Mouse (Mus musculus) C2C12 (cell line): Measurements from ENCODE around the gene Tle2. TPM values are rescaled to one million over a fixed set of nuclear protein-coding genes. Genes with fewer than 3 reads are reported as not detected.
A peak's percentile ranks its signal among the peaks of the same experiment; 100 is the strongest.

Source experiments
- H3K27me3 ChIP-seq: one replicate; pipeline ENCODE4 v1.6.1; 2011; ENCODE audit not compliant: control insufficient read depth, insufficient read depth, insufficient read length
- H3K36me3 ChIP-seq: one replicate; pipeline ENCODE4 v1.6.1; 2011; ENCODE audit not compliant: control insufficient read depth, insufficient read depth
- H3K4me3 ChIP-seq: one replicate; pipeline ENCODE4 v1.5.1; 2011; ENCODE audit warnings: mild to moderate bottlenecking, control low read depth; ENCODE audit not compliant: poor library complexity, insufficient read depth, severe bottlenecking
- H3K79me2 ChIP-seq: one replicate; pipeline ENCODE4 v1.6.1; 2011; ENCODE audit not compliant: control insufficient read depth, insufficient read depth
- H3K79me3 ChIP-seq: one replicate; pipeline ENCODE4 v1.6.1; 2011; ENCODE audit warnings: low read depth, control low read depth
- H3ac ChIP-seq: one replicate; pipeline ENCODE3; 2011; ENCODE audit warnings: low read depth; ENCODE audit not compliant: control insufficient read depth, insufficient read length
- CEBPB ChIP-seq: IDR thresholded peaks from one replicate; pipeline ENCODE4 v1.6.1; 2011; ENCODE audit warnings: low read depth, mild to moderate bottlenecking, control low read depth, moderate library complexity
- CTCF ChIP-seq: IDR thresholded peaks from one replicate; pipeline ENCODE4 v1.5.1; 2011; ENCODE audit not compliant: control insufficient read depth, insufficient read depth, insufficient read length
- FOSL1 ChIP-seq: IDR thresholded peaks from one replicate; pipeline ENCODE4 v1.8.0; 2011; ENCODE audit warnings: mild to moderate bottlenecking, low read length; ENCODE audit not compliant: poor library complexity, insufficient read depth, severe bottlenecking
- MAX ChIP-seq: IDR thresholded peaks from one replicate; pipeline ENCODE4 v1.6.1; 2011; ENCODE audit warnings: mild to moderate bottlenecking, control low read depth
- MYOD1 ChIP-seq: IDR thresholded peaks from one replicate; pipeline ENCODE4 v1.6.1; 2011; ENCODE audit warnings: low read depth; ENCODE audit not compliant: control insufficient read depth, insufficient read length
- MYOG ChIP-seq: IDR thresholded peaks from one replicate; pipeline ENCODE4 v1.6.1; 2011; ENCODE audit not compliant: control insufficient read depth, insufficient read length; ENCODE audit errors: extremely low read depth
- USF1 ChIP-seq: IDR thresholded peaks from one replicate; pipeline ENCODE4 v1.6.1; 2011; ENCODE audit warnings: low read depth, mild to moderate bottlenecking, control low read depth, moderate library complexity
- long read RNA-seq, 2 experiments: library from polyadenylated mRNA; unstranded; transcript quantifications; one replicate each; pipeline ENCODE4 v2.0.0; 2019 to 2020
- polyA plus RNA-seq: library from polyadenylated mRNA; unstranded; fragments of >200 nt; fragmentation: generic; extraction: Trizol; gene quantifications from one replicate; pipeline ENCODE4 v1.2.1, GENCODE M21; 2012; ENCODE audit warnings: missing spikeins

The Tle2 gene
- polyA plus RNA-seq = 7.1 TPM
- long read RNA-seq, experiment 1, partial matches to known transcripts = 2 of 12 reads
- long read RNA-seq, experiment 1, other reads (novel, unspliced or antisense) = 8 of 12 reads
- long read RNA-seq, experiment 2, partial matches to known transcripts = 0 of 22 reads
- long read RNA-seq, experiment 2, other reads (novel, unspliced or antisense) = 22 of 22 reads

DNA sequence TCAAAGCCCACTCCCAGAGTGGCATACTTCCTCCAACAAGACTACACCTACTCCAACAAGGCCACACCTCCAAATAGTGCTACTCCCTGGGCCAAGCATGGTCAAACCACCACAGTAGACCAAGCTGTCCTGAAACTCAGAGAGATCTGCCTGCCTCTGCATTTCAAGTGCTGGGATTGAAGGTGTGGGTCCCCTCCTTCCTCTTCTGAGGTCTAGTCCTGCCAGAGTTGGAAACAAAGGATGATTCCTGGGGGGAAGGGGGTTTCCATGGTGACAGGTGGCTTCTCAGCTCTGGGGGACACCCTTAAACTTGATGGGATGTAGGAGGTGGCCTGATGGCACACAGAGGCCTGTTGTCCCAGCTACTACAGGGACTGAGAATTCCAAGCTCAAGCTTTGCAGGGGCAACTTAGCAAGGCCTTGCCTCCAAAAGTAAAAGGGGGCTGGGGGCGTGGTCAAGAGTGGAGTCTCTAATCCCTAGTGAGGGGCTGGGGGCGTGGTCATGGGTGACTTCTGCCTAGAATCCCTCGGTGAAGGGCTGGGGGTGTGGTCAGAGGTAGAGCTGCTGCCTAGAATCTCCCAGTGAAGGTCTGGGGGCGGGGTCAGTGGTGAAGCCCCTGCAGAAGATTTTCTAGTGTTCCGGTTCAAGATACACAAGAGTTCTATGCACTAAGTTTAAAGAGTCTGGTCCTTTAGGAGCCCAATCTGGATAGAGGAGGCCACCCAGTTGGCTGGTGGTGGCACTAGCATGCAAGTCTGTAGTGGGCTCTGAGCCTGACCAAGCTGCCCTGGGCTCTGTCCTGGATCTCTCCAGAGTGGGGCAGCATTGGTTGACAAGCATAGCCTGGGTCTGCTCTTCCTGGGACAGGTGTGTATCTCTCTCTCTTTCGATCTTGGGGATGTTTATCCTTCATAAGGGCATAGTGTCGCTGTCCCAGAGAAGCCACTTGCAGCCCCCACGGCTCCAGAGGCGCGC lies at the start of gene Tle2:
TSS of gene Tle2 (plus strand) at position 481 of the 976 bp plus-strand sequence.
- Histone ChIP-seq H3K4me3 (peak within 1 kb of the TSS; percentile 49), H3K36me3 (no peaks in the 10 kb centered on the region), H3ac (peak within 1 kb of the TSS; percentile 71), H3K79me2 (no peaks in the 10 kb centered on the region), H3K79me3 (no peaks in the 10 kb centered on the region), H3K27me3 (no peaks in the 10 kb centered on the region)
- TF ChIP-seq CTCF (no peak), MAX (no peak), MYOD1 (no peak), CEBPB (no peak), FOSL1 (no peak), USF1 (no peak), MYOG (no peak)

DNA sequence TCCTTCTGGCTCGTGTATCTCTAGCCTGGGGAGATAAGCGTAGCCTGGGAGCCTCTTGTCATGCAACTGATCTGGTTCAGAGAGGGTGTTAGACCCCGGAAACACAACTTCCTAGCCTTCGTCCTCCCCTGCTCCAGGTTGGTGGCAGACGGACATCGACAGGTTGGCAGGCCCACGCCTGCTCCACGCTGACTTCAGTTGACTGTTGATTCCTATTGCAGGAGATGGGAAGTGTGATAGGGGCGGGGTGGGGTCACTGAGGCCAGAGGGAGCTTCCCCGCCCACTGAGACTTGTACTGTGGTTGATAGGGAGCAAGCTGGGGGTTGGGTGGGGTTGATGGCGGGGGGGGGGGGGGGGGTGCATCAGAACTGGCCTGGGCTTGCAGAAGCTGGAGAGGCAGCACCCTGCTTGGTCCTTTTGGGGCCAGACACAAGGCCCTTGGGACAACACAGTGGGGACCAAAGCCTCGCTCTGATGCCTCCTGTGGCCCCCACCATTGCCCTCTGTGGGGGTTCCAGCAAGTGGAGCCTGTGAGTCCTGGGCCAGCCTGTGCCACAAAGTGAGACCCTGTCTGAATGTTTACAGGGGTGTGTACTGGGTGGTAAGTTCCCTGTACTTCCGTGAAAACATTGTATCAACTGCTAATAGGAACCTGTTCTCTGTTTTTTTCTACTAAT lies 49.2 kb upstream of the Tle2 start:
- no peak overlapping the region for H3K4me3 ChIP-seq
- no peaks in the 10 kb centered on the region for H3K79me2 ChIP-seq
- peaks cover 4% of the 10 kb centered on the region for H3K27me3 ChIP-seq
- no peak overlapping the region for H3ac ChIP-seq
- no peaks in the 10 kb centered on the region for H3K79me3 ChIP-seq
- H3K36me3 ChIP-seq = peaks cover 13% of the 10 kb centered on the region
- TF ChIP-seq USF1 = no peak
- TF ChIP-seq MAX = no peak
- no peak for TF ChIP-seq CEBPB
- TF ChIP-seq MYOD1 = no peak
- TF ChIP-seq FOSL1 = no peak
- no peak for TF ChIP-seq MYOG
- TF ChIP-seq CTCF = no peak

DNA sequence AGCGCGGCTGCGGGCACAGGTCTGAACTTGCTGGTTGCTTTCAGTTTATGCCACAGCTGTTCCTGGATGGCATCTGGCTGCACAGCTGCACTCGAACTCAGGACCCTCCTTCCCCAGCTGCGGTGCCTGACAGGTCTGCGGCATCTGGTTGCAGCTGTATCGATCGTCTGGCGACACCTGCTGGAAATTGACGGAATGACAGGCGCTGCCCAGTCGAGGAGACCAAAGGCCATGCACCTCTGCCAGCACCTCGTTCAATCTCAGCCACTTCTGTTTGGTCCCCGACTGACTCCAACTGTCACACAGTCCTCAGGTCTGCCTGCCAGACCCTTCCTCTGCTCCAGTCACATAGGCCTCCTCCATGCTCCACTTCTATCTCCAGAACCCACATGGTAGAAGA lies 47.6 kb upstream of the Tle2 start:
- no peak overlapping the region for H3K4me3 ChIP-seq
- no peak overlapping the region for H3ac ChIP-seq
- peaks cover 27% of the 10 kb centered on the region for H3K36me3 ChIP-seq
- no peaks in the 10 kb centered on the region for H3K79me2 ChIP-seq
- H3K27me3 ChIP-seq = no peaks in the 10 kb centered on the region
- H3K79me3 ChIP-seq = no peaks in the 10 kb centered on the region
- TF ChIP-seq CEBPB = no peak
- peak; percentile 95 for TF ChIP-seq CTCF

DNA sequence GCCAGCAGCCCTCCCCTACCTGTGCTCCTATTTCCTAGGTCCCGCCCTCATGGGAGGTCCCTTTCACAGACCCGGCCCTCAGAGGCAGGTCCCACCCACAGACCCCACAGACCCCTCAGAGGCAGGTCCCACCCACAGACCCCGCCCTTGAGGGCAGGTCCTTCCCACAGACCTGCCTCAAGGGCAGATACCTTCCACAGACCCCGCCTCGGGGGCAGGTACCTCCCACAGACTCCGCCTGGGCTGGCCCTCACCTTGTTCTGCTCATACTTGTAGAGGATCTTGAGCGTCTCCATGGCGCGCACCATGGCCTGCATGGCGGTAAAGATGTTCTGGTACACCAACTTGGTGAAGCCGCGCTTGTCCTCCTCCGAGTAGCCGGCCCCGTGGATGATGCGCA lies 39.5 kb upstream of the Tle2 start:
- Histone ChIP-seq H3K79me3 (peaks cover 42% of the 10 kb centered on the region), H3K79me2 (peaks cover 51% of the 10 kb centered on the region), H3K4me3 (no peak overlapping the region), H3ac (no peak overlapping the region), H3K27me3 (no peaks in the 10 kb centered on the region), H3K36me3 (peaks cover 45% of the 10 kb centered on the region)
- TF ChIP-seq MAX = no peak
- TF ChIP-seq USF1 = no peak
- TF ChIP-seq MYOD1 = no peak
- TF ChIP-seq CTCF = no peak
- no peak for TF ChIP-seq MYOG
- no peak for TF ChIP-seq CEBPB
- no peak for TF ChIP-seq FOSL1

DNA sequence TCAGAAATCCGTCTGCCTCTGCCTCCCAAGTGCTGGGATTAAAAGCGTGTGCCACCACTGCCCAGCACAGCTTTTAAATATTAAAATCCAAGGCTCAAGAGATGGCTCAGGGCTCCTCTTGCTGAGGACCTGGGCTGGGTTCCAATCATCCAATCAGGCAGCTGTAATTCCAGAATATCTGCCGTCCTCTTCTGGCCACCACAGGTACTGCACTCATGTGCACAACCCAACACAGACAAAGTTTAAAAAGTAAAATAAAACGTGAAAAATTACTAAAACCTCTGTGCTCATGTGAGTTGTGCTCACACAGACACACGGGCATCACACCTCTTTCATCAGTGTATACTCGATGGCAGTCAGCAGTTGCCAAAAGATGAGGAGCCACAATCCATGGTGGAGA lies 37.6 kb upstream of the Tle2 start:
- no peaks in the 10 kb centered on the region for H3K27me3 ChIP-seq
- H3K4me3 ChIP-seq = no peak overlapping the region
- no peak overlapping the region for H3ac ChIP-seq
- TF ChIP-seq MYOG = no peak
- TF ChIP-seq CEBPB = no peak
- no peak for TF ChIP-seq CTCF
- no peak for TF ChIP-seq MYOD1
- no peak for TF ChIP-seq USF1
- no peak for TF ChIP-seq FOSL1
- TF ChIP-seq MAX = no peak
- H3K36me3 ChIP-seq = peaks cover 27% of the 10 kb centered on the region
- peaks cover 60% of the 10 kb centered on the region for H3K79me3 ChIP-seq
- peaks cover 70% of the 10 kb centered on the region for H3K79me2 ChIP-seq
